Mouse (Mus musculus): ENCODE measurements around the gene Osbpl6.
A peak's percentile ranks its signal among the peaks of the same experiment; 100 is the strongest.

Gene Osbpl6

DNA sequence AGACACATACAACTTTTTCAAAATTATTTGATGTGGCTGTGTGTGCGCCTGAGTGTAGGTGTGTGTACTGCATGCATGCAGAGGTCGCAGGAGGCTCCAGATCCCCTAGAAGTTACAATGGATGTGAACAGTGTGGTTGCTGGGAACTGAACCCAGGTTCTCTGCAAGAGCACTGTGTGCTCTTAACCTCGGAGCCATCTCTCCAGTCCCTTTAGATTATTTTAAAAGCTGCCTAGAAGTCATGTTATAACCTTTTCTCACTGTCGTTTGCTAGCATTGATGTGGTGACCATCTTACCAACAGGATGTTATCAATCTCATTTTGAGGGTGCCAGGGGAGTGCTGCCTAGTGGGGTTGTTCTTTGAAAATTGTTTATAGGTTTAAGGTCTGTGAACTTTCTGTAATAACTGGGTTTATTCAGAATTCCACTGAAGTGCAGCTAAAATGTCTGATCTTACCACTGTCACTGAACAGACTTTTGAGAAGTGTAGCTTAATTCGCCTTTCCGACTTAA, 15.2 kb downstream of the Osbpl6 start:
- no peak for DNase-seq (ENCODE audit: low spot score in 2 of 2)

DNA sequence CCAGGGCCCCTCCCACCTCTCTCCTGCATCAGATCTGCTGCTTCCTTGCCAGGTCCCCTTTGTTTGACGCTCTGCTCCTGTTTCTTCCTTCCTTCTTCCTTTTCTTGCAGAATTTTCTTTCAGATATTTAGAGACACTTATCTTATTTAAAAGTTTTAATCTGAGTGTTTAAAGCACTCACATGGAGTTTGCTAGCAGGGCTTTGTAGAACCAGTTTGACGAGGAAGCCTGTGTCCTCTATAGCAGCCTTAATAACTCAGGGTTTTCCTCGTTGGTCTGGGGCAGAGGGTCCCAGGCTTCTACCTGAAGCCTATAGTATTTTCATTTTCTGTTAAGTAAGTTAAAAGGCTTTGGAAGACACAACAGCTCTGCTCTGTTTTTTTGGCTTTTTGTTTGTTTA, 20.5 kb downstream of the Osbpl6 start:
- no peak for DNase-seq (ENCODE audit: low spot score in 2 of 2)

- DNase-seq (ENCODE audit: low spot score in 2 of 2), result no peak
Measured at GRCm38 (mm10) chr2:76429318-76429717, 23.0 kb downstream of the Osbpl6 start.

DNA sequence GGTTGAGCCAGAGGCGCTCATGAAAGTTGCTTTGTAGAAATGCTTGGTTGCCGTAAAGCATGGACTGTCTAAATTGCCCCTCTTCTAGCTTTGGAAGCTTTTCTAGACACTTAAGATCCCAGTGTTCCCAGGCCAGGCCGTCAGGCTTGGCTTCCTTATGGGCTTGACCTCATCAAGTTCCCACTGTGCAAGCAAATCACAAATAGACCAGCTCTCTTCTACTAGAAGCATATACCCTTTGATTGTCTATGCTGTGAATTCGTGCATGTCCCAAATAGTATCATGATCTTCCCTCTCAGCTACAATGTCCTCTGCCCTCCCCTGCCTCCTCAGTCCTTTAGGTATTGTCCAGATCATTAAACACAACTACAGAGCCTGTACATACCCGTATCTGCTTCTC, 23.5 kb downstream of the Osbpl6 start:
- DNase-seq (ENCODE audit: low spot score in 2 of 2), result no peak

DNA sequence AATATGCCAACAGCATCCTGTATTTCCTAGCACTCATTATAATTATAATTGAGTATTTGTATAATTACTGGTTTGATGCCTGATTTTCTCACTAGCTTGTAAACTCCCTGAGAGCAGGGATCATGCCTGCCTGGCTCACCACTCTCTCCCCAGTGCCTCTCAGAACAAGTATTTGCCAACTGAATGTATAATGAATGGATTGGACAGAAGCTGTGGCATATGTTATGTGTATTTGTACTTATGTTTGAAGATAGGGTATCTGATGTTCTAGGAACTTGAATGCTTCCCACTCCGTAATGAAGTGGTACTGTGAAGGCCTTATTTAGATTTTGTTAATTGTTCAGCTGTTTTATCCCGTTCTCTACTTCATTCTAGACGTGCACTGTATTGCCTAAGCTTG, 24.2 kb downstream of the Osbpl6 start:
- no peak for DNase-seq (ENCODE audit: low spot score in 2 of 2)

DNA sequence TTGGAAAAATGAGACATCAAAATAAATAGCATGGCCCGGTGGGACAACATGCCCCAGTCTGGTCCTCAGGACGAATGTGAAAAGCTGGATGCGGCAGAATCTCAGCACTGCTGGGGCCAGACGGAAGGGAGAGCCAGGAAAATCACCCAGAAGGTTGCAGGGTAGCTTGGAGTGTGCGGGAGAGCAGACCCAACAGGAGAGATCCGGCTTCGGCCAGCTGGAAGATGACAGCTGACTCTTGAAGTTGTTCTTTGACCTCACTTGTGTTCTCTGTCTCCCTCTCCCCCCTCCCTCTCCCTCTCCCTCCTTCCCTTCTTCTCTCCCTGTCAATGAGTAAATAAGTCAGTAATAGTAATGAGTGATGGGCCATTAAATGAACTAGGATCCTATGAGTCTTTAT, 27.9 kb downstream of the Osbpl6 start:
- no peak for DNase-seq (ENCODE audit: low spot score in 2 of 2)

DNA sequence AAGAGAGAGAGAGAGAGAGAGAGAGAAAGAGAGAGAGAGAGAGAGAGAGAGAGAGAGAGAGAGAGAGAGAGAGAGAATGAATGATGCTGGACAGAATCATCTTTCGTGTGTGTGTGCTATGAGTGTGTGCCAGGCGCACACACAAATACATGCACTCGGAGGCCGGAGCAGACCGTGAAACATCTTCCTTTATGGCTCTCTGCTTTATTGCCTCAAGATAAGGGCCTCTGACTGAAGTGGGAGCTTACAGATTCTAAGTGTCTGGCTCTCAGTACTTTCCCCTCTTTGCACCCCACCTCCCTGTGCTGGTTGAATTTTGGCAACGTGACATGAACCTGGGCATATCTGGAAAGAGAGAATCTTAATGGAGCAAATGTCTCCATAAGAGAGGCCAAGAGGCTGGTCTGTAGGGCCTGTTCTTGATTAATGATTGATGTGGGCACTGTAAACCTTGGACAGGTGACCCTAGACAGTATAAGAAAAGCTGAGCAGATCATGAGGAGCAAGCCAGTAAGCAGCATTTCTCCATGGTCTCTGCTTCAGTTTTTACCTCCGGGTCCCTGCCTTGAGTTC, 29.4 kb downstream of the Osbpl6 start:
- no peak for DNase-seq (ENCODE audit: low spot score in 2 of 2)

DNA sequence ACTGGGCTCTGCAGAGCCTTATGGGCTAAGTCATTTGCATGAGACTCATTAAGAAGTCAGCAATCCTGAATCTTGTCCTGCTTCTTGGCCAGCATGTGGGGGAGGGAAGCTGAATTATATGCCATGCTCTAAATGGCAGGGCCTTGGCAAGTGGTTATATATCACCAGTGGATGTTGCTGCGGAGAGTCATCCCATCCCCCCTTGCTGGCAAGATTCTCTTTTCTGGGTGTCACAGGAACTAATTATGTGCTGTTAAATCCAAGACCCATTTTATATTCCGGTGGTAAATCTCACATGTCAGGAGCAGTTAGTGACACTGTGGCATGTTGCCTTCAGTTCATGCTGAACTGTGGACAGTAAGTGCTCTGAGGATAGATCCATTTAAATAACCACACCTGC, 31.1 kb downstream of the Osbpl6 start:
- DNase-seq (ENCODE audit: low spot score in 2 of 2), result no peak

DNA sequence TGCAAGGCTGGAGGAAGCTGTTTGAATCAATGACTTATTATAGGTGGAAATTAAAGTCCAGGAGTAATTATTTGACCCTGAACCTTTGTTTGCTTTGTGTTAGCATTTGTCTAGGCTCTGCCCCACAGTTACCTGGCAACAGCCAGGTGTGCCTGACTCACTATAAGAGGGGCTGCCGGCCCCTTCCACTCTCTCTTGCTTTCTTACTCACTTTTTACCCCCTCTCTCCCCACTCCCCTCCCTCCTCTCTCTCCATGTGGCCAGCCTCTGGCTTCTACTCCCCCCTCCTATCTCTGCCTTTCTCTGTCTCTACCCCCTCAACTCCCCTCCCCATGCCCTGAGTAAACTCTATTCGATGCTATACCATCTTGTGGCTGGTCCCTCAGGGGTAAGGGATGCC, 33.2 kb downstream of the Osbpl6 start:
- DNase-seq (ENCODE audit: low spot score in 2 of 2), result no peak

DNA sequence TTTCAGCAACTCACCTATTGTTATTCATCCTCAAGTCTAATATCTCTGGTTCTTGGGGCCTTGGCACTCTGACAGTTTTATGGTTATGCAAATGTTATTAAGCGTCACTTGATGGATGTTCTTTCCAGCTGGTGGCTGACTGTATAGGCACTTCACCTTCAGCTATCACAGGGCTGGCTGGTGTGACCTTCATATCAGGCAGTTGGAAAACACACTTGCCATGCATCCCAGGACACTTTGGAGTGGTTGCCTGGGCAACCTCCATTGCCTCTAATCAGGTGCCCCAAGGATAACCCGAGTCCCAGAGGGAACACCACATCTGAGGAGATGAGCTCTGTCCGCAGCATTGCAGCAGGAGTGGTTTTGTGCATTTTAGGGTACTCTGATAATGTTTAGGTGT, 35.8 kb downstream of the Osbpl6 start:
- peak; percentile 12 to 21 for DNase-seq (ENCODE audit: low spot score in 2 of 2)

GRCm38 (mm10) chr2:76449836-76450355, 43.6 kb downstream of the Osbpl6 start:
- DNase-seq (ENCODE audit: low spot score in 2 of 2), result no peak

- no peak for DNase-seq (ENCODE audit: low spot score in 2 of 2)
Measured at GRCm38 (mm10) chr2:76466723-76467122, 60.4 kb downstream of the Osbpl6 start.

DNA sequence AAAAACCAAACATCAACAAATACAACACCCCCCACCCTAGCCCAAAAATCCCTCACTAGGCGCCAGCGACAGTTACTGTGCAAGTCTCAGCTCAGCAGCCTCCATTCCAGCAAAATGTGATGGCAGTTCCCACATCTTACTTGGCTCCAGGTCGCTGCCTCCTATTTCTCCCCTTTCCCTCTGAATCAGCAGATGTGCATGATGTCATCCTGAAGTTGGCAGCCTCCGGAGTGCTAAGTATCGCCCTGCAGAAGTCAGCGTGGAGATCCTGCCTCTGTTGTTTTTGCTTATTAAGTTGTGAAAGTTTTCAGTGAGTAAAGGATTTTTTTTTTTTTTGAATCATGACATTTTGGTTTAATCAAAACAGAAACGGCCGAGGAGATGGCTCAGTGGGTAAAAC, 61.9 kb downstream of the Osbpl6 start:
- DNase-seq (ENCODE audit: low spot score in 2 of 2), result peak; percentile 35 to 46

- DNase-seq (ENCODE audit: low spot score in 2 of 2), result no peak
Measured at GRCm38 (mm10) chr2:76469091-76469750, 62.9 kb downstream of the Osbpl6 start.

- DNase-seq (ENCODE audit: low spot score in 2 of 2), result no peak
Measured at GRCm38 (mm10) chr2:76469751-76470099, 63.4 kb downstream of the Osbpl6 start.

DNA sequence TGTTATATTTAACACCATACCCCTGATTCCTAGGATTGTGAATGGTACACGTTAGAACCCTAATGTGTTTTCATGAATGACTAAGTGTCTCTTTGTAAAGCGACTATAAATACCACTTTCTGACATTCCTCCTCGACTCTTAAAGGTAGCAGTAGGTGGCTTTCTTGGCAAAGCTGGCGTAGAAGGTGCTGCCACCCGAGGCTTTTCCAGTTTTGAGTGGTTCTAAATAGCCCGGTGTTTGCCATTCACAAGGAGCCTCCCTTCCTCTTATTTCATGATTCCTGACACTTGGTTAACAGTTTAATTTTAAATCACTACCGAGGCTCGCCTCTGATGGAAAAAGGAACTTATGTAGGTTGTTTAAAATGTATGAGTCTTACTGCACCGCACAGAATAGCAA, 64.1 kb downstream of the Osbpl6 start:
- DNase-seq (ENCODE audit: low spot score in 2 of 2), result no peak

DNA sequence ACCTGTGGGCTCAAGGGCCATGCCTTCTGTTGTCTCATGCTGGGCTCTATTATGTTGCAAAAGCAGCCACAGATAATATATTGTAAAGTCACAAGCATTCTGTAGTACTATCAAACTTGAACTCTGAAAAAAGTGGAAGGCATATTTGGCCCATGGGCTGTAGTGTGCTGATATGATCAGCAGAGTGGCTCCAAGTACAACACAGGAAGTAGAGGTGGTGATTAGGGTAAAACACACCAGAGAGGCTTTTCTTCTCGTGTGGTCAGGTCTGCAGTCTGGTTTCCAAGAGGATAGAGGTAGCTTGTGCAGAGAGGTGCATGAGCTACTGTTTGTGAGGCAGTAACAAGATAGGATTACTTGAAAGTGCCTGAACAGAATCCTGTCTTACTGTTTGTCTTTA, 69.5 kb downstream of the Osbpl6 start:
- no peak for DNase-seq (ENCODE audit: low spot score in 2 of 2)

- DNase-seq (ENCODE audit: low spot score in 2 of 2), result no peak
Measured at GRCm38 (mm10) chr2:76488764-76489163, 82.5 kb downstream of the Osbpl6 start.

- DNase-seq (ENCODE audit: low spot score in 2 of 2), result no peak
Measured at GRCm38 (mm10) chr2:76490198-76490597, 83.9 kb downstream of the Osbpl6 start.

- no peak for DNase-seq (ENCODE audit: low spot score in 2 of 2)
Measured at GRCm38 (mm10) chr2:76491371-76491770, 85.1 kb downstream of the Osbpl6 start.

DNA sequence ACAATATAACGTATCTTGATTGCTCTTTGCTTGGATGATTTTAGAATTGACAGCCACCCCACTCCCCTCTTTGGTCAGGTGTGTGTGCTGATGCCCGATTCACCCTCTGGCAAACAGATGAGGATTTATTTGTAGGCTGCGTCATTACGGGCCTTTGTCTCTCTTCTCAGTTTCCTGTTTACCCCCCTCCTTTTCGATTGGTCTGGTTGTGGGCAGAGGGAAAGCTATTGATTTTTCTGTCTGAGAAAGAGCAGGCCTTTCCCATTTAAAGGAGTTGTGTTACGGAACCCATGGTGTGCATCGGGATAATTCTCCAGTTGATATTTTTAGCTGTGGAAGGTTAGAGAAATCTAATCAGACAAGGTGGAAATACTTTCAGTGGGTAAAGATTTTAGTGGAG, 85.9 kb downstream of the Osbpl6 start:
- DNase-seq (ENCODE audit: low spot score in 2 of 2), result no peak

DNA sequence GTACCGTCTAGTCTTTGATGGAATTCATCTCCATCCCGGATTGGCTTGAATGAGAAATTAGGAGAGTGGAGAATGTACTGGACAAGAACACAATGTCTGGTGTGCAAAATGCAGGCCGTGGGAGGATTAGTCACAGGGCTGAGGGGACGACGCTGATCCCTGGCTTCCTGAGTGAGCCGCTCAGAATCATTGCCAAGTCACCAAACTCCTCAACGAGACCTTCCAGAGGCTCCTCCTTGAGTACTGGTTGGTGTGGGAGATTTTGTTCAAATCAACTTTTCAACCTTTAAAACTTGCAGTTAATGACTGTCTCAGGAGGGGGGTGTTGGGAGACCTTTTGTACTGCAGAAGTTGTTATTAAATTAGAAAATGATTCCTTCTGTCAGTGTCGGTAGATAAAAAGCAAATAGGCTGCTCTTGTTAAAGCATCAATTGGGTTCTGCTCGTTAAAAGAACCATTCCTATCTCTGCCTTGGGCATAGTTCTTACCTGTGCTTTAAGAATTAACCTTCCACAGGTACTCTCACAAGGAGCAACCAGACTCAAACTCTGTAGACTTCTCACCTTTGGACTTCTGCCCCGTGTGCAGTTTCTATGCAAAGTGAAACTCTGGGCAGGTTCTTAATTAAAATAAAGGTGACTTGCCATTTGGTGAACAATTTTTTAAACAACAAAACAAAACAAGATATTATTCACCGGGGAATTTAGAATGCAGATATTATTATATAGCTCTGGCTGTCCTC, 89.9 kb downstream of the Osbpl6 start:
- DNase-seq (ENCODE audit: low spot score in 2 of 2), result no peak

- DNase-seq (ENCODE audit: low spot score in 2 of 2), result no peak
Measured at GRCm38 (mm10) chr2:76496749-76497140, 90.4 kb downstream of the Osbpl6 start.
